Mouse (Mus musculus) limb, embryonic 12.5 days (tissue): Measurements from ENCODE around the gene Mybl2. TPM values are rescaled to one million over a fixed set of nuclear protein-coding genes. Genes with fewer than 3 reads are reported as not detected.

Source experiments
- ATAC-seq: fragments of 200-750 bp; cut with Nextera tagmentation; 2 replicates; pipeline ENCODE4 v1.8.0; 2017; ENCODE audit warnings: low read depth, moderate TSS enrichment; ENCODE audit not compliant: insufficient number of reproducible peaks, insufficient read depth, low FRiP score, low TSS enrichment
- H3K27ac ChIP-seq: fragments of 300-500 bp; sonication (generic); 2 replicates; pipeline ENCODE4 v1.5.1; 2016; ENCODE audit warnings: mild to moderate bottlenecking, moderate library complexity
- H3K27me3 ChIP-seq: fragments of 300-500 bp; sonication (generic); 2 replicates; pipeline ENCODE4 v1.6.1; 2016; ENCODE audit warnings: mild to moderate bottlenecking, moderate library complexity
- H3K36me3 ChIP-seq: fragments of 300-500 bp; sonication (generic); 2 replicates; pipeline ENCODE4 v1.6.1; 2016; ENCODE audit warnings: mild to moderate bottlenecking, moderate library complexity
- H3K4me1 ChIP-seq: fragments of 300-500 bp; sonication (generic); replicated peaks from 2 replicates; pipeline ENCODE4 v1.6.1; 2016
- H3K4me2 ChIP-seq: fragments of 300-500 bp; sonication (generic); 2 replicates; pipeline ENCODE4 v1.6.1; 2016; ENCODE audit warnings: mild to moderate bottlenecking, moderate library complexity
- H3K4me3 ChIP-seq: fragments of 300-500 bp; sonication (generic); replicated peaks from 2 replicates; pipeline ENCODE4 v1.5.1; 2016; ENCODE audit warnings: mild to moderate bottlenecking
- H3K9ac ChIP-seq: fragments of 300-500 bp; sonication (generic); replicated peaks from 2 replicates; pipeline ENCODE4 v1.6.1; 2016; ENCODE audit warnings: mild to moderate bottlenecking, moderate library complexity
- H3K9me3 ChIP-seq: fragments of 300-500 bp; sonication (generic); 2 replicates; pipeline ENCODE4 v1.6.1; 2016; ENCODE audit warnings: mild to moderate bottlenecking, moderate library complexity
- WGBS: fragments of 180-500 bp; shearing (Covaris S2); methylation state at CpG from one replicate; pipeline ENCODE4 v1.1.7; 2016; 5-methylcytosine and 5-hydroxymethylcytosine counted together
- polyA plus RNA-seq: library from polyadenylated mRNA; unstranded; fragments of >200 nt; fragmentation: Nextera tagmentation; extraction: Ambion mirVana; gene quantifications from 2 replicates; pipeline ENCODE4 v1.2.1, GENCODE M21; 2016

Gene Mybl2
- 39.1 and 39.2 TPM in 2 replicates for polyA plus RNA-seq

DNA sequence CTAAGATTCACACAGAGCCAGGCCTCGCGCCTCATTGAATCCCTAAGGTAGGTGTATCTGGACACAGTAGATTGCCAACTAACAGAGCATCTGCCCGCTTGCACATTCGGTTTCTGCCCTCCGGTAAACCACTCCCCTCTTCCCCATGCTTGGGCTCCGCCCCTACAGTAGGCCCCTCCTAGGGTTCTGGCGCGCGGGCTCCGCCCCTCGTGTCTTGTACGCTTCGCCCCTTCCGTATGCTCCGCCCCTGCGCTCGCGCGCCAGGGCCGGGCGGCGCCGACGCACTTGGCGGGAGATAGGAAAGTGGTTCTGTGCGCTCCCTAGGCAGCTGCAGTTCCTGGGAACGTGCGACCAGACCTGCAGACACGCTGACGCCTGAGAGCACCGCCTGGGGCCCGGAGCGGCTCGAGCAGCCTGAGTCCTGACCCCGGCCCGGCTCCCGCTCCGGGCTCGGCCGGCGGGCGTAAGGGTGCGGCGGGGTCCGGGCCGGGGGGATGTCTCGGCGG lies at the start of gene Mybl2:
Gene Mybl2 (plus strand): TSS at position 353 of the 506 bp plus-strand sequence.
- H3K27me3 ChIP-seq, result no peaks in the 10 kb centered on the region
- no peaks in the 10 kb centered on the region for H3K9me3 ChIP-seq
- H3K4me2 ChIP-seq, result peak within 1 kb of the TSS; percentile 98
- peak within 1 kb of the TSS; percentile 77 for H3K9ac ChIP-seq
- H3K4me3 ChIP-seq, result peak within 1 kb of the TSS; percentile 77
- under 1% methylated on average over 48 of the region's 48 CpGs for WGBS
- H3K27ac ChIP-seq, result peak within 1 kb of the TSS; percentile 50; the same call in 1 of the 2 replicates
- ATAC-seq, result peak; percentile 96
- no peaks in the 10 kb centered on the region for H3K36me3 ChIP-seq
- H3K4me1 ChIP-seq, result peaks cover 15% of the 10 kb centered on the region

DNA sequence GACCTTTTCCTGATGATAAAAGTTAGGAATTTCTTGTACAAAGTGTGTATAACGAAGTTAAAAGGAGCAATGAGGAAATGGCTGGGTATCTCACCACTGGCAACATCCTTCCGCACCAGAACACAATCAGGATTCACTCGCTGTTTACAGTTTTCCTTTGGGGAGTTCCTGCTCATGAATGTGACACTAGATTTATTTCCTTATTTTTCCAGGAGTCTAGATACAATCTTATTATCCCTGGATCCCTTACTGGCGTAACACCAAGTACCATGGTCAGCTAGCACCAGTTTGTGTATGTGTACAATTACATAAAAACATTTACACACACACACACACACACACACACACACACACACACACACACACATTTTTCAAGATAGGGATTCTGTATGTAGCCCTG lies 47.2 kb upstream of the Mybl2 start:
- Histone ChIP-seq H3K27ac (no peak overlapping the region), H3K36me3 (no peaks in the 10 kb centered on the region), H3K4me1 (no peaks in the 10 kb centered on the region), H3K27me3 (no peaks in the 10 kb centered on the region), H3K9me3 (no peaks in the 10 kb centered on the region), H3K4me3 (no peak overlapping the region), H3K4me2 (no peak overlapping the region), H3K9ac (no peak overlapping the region)
- 84% methylated on average over 4 of the region's 4 CpGs for WGBS
- ATAC-seq, result no peak

DNA sequence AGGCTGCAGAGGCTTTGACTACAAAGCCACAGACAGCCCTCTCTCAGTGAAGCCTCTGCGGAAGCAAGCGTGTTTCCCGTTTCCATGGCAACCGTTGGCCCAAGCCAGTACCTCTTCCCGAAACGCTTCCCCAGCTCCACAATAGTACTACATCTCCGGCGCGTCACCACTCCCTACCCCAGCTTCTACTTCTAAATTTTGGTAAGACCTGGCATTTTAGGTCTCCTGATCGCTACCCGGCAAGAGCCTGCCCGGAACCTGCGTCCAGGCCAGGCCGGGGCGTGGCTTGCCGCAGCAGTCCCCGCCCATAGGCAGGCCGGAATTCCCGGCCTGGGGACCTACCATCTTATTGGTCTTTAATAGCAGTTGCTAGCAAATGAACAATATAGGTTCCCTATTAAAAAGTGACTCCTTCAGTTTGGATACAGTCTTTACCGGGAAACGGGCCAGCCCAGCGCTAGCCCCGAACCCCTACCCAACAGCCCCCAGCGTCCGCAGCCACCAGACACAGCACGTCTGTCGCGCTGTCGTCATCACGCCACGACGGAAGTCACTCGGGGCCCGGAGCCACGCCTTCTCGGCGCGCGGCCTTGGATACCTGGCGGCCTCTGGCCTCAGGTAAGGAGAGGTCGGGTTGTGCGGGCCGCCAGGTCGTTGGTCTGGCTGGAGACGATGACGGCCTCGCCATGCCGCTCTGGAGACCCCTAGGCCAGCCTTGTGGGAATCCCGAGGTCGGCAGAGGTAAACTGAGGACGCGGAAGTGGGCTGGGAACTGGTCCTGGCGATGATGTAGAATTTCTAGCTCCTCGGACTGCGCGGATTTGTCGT lies 37.4 kb upstream of the Mybl2 start, which contains the start of gene Ift52:
Gene Ift52 (plus strand): TSS at position 439 of the 828 bp plus-strand sequence.
- H3K27me3 ChIP-seq, result no peaks in the 10 kb centered on the region
- peak within 1 kb of the TSS; percentile 65 for H3K4me2 ChIP-seq
- peak within 1 kb of the TSS; percentile 72 for H3K9ac ChIP-seq
- WGBS, result under 1% methylated on average over 57 of the region's 57 CpGs
- H3K27ac ChIP-seq, result peak within 1 kb of the TSS; percentile 84
- ATAC-seq, result peak; percentile 95
- H3K36me3 ChIP-seq, result no peaks in the 10 kb centered on the region
- peaks cover 11% of the 10 kb centered on the region for H3K4me1 ChIP-seq
- peak within 1 kb of the TSS; percentile 70 for H3K4me3 ChIP-seq
- no peaks in the 10 kb centered on the region for H3K9me3 ChIP-seq

DNA sequence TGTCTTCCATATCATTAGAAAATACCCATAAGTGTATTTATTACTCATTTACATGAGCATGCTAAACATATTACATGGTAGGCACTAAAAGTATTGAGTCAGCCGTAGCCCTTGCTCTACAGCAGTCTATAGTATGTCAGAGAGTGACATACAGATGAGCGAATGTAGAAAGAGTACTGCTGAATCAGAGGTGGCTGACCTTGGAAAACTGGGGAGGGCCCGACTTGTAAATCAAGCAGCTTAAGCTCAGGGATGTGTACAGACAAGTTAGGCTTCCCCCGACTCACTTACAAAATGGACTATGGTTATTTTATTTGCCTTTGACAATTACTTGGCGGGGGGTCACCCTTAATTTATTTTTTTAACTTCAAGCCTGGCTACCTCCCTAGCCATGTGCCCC lies 23.2 kb upstream of the Mybl2 start:
- 95% methylated on average over 5 of the region's 5 CpGs for WGBS
- peaks cover 95% of the 10 kb centered on the region for H3K36me3 ChIP-seq
- H3K4me3 ChIP-seq, result no peak overlapping the region
- no peak for ATAC-seq
- no peak overlapping the region for H3K9ac ChIP-seq
- no peaks in the 10 kb centered on the region for H3K4me1 ChIP-seq
- no peak overlapping the region for H3K27ac ChIP-seq
- H3K4me2 ChIP-seq, result no peak overlapping the region
- no peaks in the 10 kb centered on the region for H3K27me3 ChIP-seq
- no peaks in the 10 kb centered on the region for H3K9me3 ChIP-seq

DNA sequence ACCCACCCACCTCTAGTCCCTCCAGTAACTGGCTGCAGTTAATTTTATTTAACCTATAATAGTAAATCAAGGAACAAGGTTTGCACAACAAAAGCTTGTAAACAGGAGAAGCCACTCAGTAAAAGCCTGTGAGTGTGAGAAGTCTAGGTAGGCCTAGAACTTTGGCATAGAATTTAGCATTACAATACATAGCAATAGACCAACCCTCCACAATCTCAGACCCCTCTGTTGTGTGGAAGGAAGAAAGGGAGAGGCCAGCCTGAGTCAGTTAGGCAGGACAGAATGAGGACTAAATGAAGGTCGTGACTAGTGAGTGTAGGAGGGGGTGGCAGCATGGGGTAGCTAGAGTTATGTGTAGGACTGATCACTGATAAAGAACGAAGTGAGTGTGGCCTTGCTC lies 22.7 kb upstream of the Mybl2 start:
- peaks cover 95% of the 10 kb centered on the region for H3K36me3 ChIP-seq
- no peak overlapping the region for H3K9ac ChIP-seq
- H3K4me3 ChIP-seq, result no peak overlapping the region
- ATAC-seq, result no peak
- no peaks in the 10 kb centered on the region for H3K4me1 ChIP-seq
- no peaks in the 10 kb centered on the region for H3K27me3 ChIP-seq
- no peak overlapping the region for H3K27ac ChIP-seq
- H3K4me2 ChIP-seq, result no peak overlapping the region
- 83% methylated on average over 2 of the region's 2 CpGs for WGBS
- no peaks in the 10 kb centered on the region for H3K9me3 ChIP-seq

DNA sequence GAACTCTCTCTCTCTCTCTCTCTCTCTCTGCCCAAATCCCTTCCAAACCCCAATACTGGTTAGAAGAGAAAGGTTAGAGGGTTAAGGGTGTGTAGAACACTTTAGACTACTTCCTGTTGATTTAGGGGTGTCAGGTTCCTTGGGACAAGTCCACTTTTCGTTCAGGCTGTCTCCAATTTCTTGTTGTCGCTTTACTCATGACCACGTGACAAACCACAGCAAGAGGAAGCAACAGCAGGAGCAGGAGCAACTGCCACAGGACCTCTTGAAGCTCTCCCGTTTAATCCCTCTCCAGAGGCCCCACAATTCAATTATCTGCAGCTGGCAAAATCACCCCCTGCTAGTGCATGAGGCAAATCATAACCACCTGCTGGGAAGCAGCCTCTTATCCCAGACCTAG lies 21.9 kb upstream of the Mybl2 start:
- no peaks in the 10 kb centered on the region for H3K27me3 ChIP-seq
- no peak overlapping the region for H3K27ac ChIP-seq
- no peak overlapping the region for H3K9ac ChIP-seq
- H3K9me3 ChIP-seq, result no peaks in the 10 kb centered on the region
- H3K4me3 ChIP-seq, result no peak overlapping the region
- H3K4me2 ChIP-seq, result no peak overlapping the region
- no peak for ATAC-seq
- H3K4me1 ChIP-seq, result no peaks in the 10 kb centered on the region
- WGBS, result 38% methylated on average over 4 of the region's 4 CpGs
- H3K36me3 ChIP-seq, result peaks cover 95% of the 10 kb centered on the region

DNA sequence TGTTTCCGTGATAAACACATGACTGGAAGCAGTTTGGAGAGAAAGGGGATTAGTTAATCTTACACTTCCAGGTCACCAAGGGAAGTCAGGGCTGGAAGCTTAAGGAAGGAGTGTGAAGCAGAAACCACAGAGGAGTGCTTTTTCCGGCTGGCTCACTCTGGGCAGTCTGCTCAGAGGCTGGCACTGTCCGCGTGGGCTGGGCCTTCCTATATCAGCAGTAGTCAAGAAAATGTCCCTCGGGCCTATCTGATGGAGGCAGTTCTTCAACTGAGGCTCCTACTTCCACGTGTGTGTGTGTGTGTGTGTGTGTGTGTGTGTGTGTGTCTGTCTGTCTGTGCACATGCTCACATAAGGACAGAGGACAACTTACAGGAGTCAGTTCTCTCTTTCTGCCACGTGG lies 14.5 kb upstream of the Mybl2 start:
- H3K4me3 ChIP-seq, result no peak overlapping the region
- H3K4me2 ChIP-seq, result no peak overlapping the region
- no peaks in the 10 kb centered on the region for H3K27me3 ChIP-seq
- H3K27ac ChIP-seq, result no peak overlapping the region
- ATAC-seq, result no peak
- peaks cover 91% of the 10 kb centered on the region for H3K36me3 ChIP-seq
- H3K9me3 ChIP-seq, result no peaks in the 10 kb centered on the region
- 85% methylated on average over 7 of the region's 7 CpGs for WGBS
- no peak overlapping the region for H3K9ac ChIP-seq
- H3K4me1 ChIP-seq, result no peaks in the 10 kb centered on the region

DNA sequence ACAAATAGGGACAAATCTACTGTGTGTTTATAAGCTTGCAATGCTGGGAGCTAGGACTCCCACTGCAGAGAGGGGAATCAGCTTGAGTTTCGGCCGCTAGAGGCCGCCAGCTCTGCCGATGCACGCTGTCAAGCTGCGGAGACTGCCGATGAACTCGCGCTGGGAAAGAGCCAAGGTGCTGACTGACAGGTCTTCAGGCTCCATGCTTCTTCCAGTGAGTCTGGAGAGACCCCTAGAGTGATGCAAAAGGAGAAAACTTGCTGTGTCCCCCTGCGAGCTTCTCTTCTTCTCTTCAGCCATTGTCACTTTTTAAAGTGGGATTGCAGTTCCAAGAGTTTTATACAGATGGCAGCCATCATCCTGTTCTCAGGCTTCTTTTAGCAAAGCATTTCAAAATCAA lies 6.4 kb upstream of the Mybl2 start:
- Histone ChIP-seq H3K4me3 (no peak overlapping the region), H3K27ac (no peak overlapping the region), H3K9me3 (no peaks in the 10 kb centered on the region), H3K36me3 (peaks cover 44% of the 10 kb centered on the region), H3K4me2 (peak overlapping the region; percentile 44), H3K4me1 (no peaks in the 10 kb centered on the region), H3K9ac (no peak overlapping the region), H3K27me3 (no peaks in the 10 kb centered on the region)
- 8% methylated on average over 10 of the region's 10 CpGs for whole genome bisulfite sequencing
- no peak for ATAC-seq

DNA sequence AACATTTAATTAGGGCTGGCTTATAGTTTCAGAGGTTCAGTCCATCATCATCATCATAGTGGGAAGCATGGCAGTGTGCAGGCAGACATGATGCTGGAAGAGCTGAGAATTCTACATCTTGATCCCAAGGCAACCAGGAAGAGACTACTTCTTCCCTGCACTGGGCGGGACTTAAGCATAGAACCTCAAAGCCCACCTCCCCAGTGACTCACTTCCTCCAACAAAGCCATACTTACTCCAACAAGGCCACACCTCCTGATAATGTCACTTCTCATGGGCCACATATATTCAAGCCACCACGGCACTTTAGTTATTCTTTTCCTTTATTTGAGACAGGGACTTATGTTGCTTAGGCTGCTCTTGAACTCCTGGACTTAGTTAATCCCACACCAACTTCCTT lies 5.4 kb upstream of the Mybl2 start:
- H3K27me3 ChIP-seq, result no peaks in the 10 kb centered on the region
- H3K36me3 ChIP-seq, result peaks cover 35% of the 10 kb centered on the region
- no peak overlapping the region for H3K27ac ChIP-seq
- no peaks in the 10 kb centered on the region for H3K9me3 ChIP-seq
- no peak overlapping the region for H3K4me2 ChIP-seq
- 98% methylated on average over 2 of the region's 2 CpGs for WGBS
- no peak overlapping the region for H3K9ac ChIP-seq
- H3K4me1 ChIP-seq, result no peaks in the 10 kb centered on the region; the same call in 1 of the 2 replicates
- no peak overlapping the region for H3K4me3 ChIP-seq
- ATAC-seq, result no peak

DNA sequence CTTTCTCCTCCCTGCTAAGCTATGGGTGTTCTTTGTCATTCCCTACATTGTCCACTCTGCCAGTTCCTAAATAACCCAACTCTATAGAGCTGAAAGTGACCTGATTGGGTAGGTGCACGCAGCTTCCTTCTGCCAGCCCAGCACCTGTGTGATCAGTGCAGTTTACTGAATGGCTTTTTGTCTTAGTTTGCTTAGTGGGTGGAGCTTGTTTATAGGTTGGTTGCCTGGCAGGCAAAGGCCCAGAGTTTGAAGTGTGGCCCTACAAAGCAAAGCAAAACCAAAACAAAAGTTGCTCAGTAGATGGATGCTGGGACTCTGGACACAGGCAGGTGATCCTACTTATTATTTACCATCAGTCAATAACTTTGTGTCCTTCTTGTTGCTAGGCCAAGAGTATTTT lies 2.8 kb upstream of the Mybl2 start:
- ATAC-seq, result no peak
- Histone ChIP-seq H3K27ac (no peak overlapping the region), H3K4me2 (no peak overlapping the region), H3K9ac (no peak overlapping the region), H3K27me3 (no peaks in the 10 kb centered on the region), H3K4me1 (peaks cover 15% of the 10 kb centered on the region), H3K9me3 (no peaks in the 10 kb centered on the region), H3K36me3 (peaks cover 14% of the 10 kb centered on the region), H3K4me3 (no peak overlapping the region)
- WGBS, result 67% methylated on average over 1 of the region's 1 CpGs

DNA sequence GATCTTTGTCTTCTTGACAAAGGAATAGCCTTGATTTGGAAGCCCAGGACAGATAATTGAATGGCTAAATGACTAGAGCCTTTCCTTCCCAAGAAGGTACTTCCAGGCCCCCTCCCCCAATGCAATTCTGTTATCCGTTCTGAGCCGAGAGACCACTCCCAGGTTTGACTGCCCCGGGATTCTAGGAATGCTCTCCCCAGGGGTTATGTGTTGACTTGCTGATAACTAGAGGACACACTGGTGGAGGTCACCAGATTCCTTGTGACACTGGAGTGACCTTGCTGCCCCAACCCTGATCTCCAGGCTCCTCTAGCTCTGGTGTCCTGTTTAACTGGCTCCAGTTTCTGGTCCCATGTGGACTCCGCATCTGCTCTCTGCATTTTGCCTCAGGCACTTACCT lies 2.4 kb upstream of the Mybl2 start:
- no peaks in the 10 kb centered on the region for H3K27me3 ChIP-seq
- 37% methylated on average over 4 of the region's 4 CpGs for WGBS

More for the DNA sequence above, 2.4 kb upstream of the Mybl2 start:
- H3K4me1 ChIP-seq, result peaks cover 15% of the 10 kb centered on the region
- H3K4me2 ChIP-seq, result no peak overlapping the region
- H3K4me3 ChIP-seq, result no peak overlapping the region
- peaks cover 9% of the 10 kb centered on the region; the same call in 1 of the 2 replicates for H3K36me3 ChIP-seq
- H3K9me3 ChIP-seq, result no peaks in the 10 kb centered on the region
- H3K27ac ChIP-seq, result no peak overlapping the region
- no peak for ATAC-seq
- no peak overlapping the region for H3K9ac ChIP-seq
